Mouse (Mus musculus): ENCODE data around the gene Il1rl2. TPM values are rescaled to one million over a fixed set of nuclear protein-coding genes. Genes with fewer than 3 reads are reported as not detected.

Gene Il1rl2
- polyA plus RNA-seq, 1 experiment from 2014 or later, result 7.7 TPM

- 80% methylated on average over 2 of the region's 2 CpGs for WGBS
- H3K4me1 ChIP-seq (ENCODE audit: insufficient read depth), result no peaks in the 10 kb centered on the region
- H3K27me3 ChIP-seq (ENCODE audit: insufficient read depth, low read length), result no peaks in the 10 kb centered on the region
- H3K4me3 ChIP-seq (ENCODE audit: low read depth, low read length), result no peak overlapping the region
- ATAC-seq (ENCODE audit: insufficient read depth), result no peak
- no peaks in the 10 kb centered on the region for H3K36me3 ChIP-seq (ENCODE audit: insufficient read depth)
- no peak for TF ChIP-seq CTCF (IDR thresholded peaks at IDR 0.05; ENCODE audit: low read depth)
- H3K27ac ChIP-seq (ENCODE audit: low read depth), result no peak overlapping the region
- no peaks in the 10 kb centered on the region for H3K9me3 ChIP-seq (ENCODE audit: low read depth, low read length)
- no peak overlapping the region for H3K4me2 ChIP-seq
- DNase-seq, result no peak
- H3K9ac ChIP-seq, result no peak overlapping the region
These were observed 92.6 kb downstream of the Il1rl2 start for GRCm38 (mm10) chr1:40417034-40417433.

Other genes starting within 250 kb of the Il1rl2 start
- gene Il1r1, start 99.5 kb upstream of the Il1rl2 start, polyA plus RNA-seq (2014; fragmentation: Nextera tagmentation; extraction: Ambion mirVana), result 8.3 and 9.5 TPM in 2 replicates
- gene Il1rl1, start 105.0 kb downstream of the Il1rl2 start, polyA plus RNA-seq (2014; fragmentation: Nextera tagmentation; extraction: Ambion mirVana), result 0.69 and 1.0 TPM in 2 replicates
- gene Il18r1, start 140.9 kb downstream of the Il1rl2 start, polyA plus RNA-seq (2014; fragmentation: Nextera tagmentation; extraction: Ambion mirVana), result 0.50 and 0.76 TPM in 2 replicates
- 0.14 and 0.73 TPM in 2 replicates for gene Il18rap, start 190.8 kb downstream of the Il1rl2 start, polyA plus RNA-seq (2014; fragmentation: Nextera tagmentation; extraction: Ambion mirVana)